Mouse (Mus musculus) intestine, embryonic 14.5 days (tissue): ENCODE results near the gene Ndufaf5. TPM values are rescaled to one million over a fixed set of nuclear protein-coding genes. Genes with fewer than 3 reads are reported as not detected.

Experiments used
- ATAC-seq: fragments of 200-750 bp; cut with Nextera tagmentation; replicated peaks from 2 replicates; pipeline ENCODE4 v1.8.0; 2017; ENCODE audit warnings: low read depth, moderate number of reproducible peaks, moderate TSS enrichment, moderate library complexity; ENCODE audit not compliant: low FRiP score, low TSS enrichment
- DNase-seq: peaks from one replicate; pipeline ENCODE4 v3.0.0-alpha.2; 2018; ENCODE audit warnings: low spot score
- H3K27ac ChIP-seq: fragments of 300-500 bp; sonication (generic); 2 replicates; pipeline ENCODE4 v1.5.1; 2014; ENCODE audit warnings: low read depth, mild to moderate bottlenecking, control low read depth
- H3K27me3 ChIP-seq: fragments of 300-500 bp; sonication (generic); replicated peaks from 2 replicates; pipeline ENCODE4 v1.6.1; 2014; ENCODE audit warnings: low read length, control low read depth; ENCODE audit not compliant: control insufficient read depth, insufficient read depth
- H3K36me3 ChIP-seq: fragments of 300-500 bp; sonication (generic); 2 replicates; pipeline ENCODE4 v1.6.1; 2014; ENCODE audit warnings: low read length, control low read depth; ENCODE audit not compliant: control insufficient read depth, insufficient read depth
- H3K4me1 ChIP-seq: fragments of 300-500 bp; sonication (generic); replicated peaks from 2 replicates; pipeline ENCODE4 v1.6.1; 2014; ENCODE audit warnings: low read length, control low read depth, mixed read lengths; ENCODE audit not compliant: control insufficient read depth, insufficient read depth
- H3K4me2 ChIP-seq: fragments of 300-500 bp; sonication (generic); 2 replicates; pipeline ENCODE4 v1.6.1; 2014; ENCODE audit warnings: low read length
- H3K4me3 ChIP-seq: fragments of 300-500 bp; sonication (generic); 2 replicates; pipeline ENCODE4 v1.5.1; 2014; ENCODE audit warnings: low read depth, low read length, control low read depth, mixed read lengths
- H3K9ac ChIP-seq: fragments of 300-500 bp; sonication (generic); 2 replicates; pipeline ENCODE4 v1.6.1; 2014; ENCODE audit warnings: mild to moderate bottlenecking, low read length
- H3K9me3 ChIP-seq: fragments of 300-500 bp; sonication (generic); 2 replicates; pipeline ENCODE4 v1.6.1; 2016; ENCODE audit warnings: low read length, control low read depth; ENCODE audit not compliant: control insufficient read depth
- WGBS: fragments of 180-500 bp; shearing (Covaris S2); extraction: QIAGEN DNeasy Blood & Tissue Kit; methylation state at CpG from one replicate; pipeline ENCODE4 v1.1.7; 2014; 5-methylcytosine and 5-hydroxymethylcytosine counted together
- polyA plus RNA-seq: library from polyadenylated mRNA; unstranded; fragments of >200 nt; fragmentation: Nextera tagmentation; extraction: Ambion mirVana; gene quantifications from 2 replicates; pipeline ENCODE4 v1.2.1, GENCODE M21; 2014

Ndufaf5 gene
- polyA plus RNA-seq, 1 experiment from 2014 or later = 24.3 TPM

DNA sequence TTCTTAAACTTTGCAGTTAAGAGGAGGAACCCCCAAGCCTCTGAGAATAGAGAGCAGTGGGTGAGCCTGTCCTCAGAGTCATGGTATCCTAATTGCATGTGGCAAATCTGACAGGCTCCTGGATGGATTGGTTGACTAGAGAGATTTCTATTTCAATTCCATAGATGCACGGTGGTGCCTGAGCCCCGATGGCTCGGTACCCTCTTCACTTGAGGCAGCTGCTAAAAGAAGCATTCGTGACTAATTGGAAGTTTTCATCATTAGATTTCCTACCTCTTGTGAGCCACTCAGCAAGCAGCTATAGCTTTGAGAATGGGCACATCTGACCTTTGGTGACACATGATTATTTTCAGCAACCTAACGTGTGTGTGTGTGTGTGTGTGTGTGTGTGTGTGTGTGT lies 71.9 kb downstream of the Ndufaf5 start:
- Histone ChIP-seq H3K27ac (no peak overlapping the region), H3K4me3 (no peak overlapping the region), H3K27me3 (no peaks in the 10 kb centered on the region), H3K4me1 (no peaks in the 10 kb centered on the region), H3K9ac (no peak overlapping the region), H3K36me3 (no peaks in the 10 kb centered on the region), H3K9me3 (no peaks in the 10 kb centered on the region), H3K4me2 (no peak overlapping the region)
- no peak for DNase-seq
- WGBS = 80% methylated on average over 5 of the region's 5 CpGs
- no peak for ATAC-seq

DNA sequence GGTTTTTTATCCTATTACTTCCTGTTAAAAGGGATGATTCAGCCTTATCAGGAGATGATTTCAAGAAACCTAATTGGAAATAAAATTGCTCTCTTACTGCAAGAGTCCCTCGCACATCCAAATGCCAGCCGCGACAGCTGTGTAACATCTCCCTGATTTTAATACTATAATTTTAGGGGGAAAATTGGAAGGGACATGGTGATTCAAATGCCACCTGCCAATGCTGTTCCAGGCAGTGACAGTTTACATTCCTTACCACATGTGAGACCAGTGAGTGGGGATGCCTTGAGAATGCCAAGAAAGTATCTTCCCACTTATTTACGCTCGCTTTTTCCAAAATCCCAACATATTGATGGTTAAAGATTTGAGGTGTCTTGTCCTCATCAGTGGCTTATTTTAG lies 72.7 kb downstream of the Ndufaf5 start:
- WGBS = 91% methylated on average over 5 of the region's 5 CpGs
- H3K4me3 ChIP-seq = no peak overlapping the region
- DNase-seq = no peak
- H3K9me3 ChIP-seq = no peaks in the 10 kb centered on the region
- H3K27ac ChIP-seq = no peak overlapping the region
- H3K4me2 ChIP-seq = no peak overlapping the region
- ATAC-seq = no peak
- H3K27me3 ChIP-seq = no peaks in the 10 kb centered on the region
- no peak overlapping the region for H3K9ac ChIP-seq
- no peaks in the 10 kb centered on the region for H3K4me1 ChIP-seq
- H3K36me3 ChIP-seq = no peaks in the 10 kb centered on the region

Other genes with a start within 250 kb of the Ndufaf5 start
- gene Tasp1, start 103.8 kb upstream of the Ndufaf5 start, polyA plus RNA-seq = 19.2 and 19.5 TPM in 2 replicates
- gene Gm17374, start 18.6 kb upstream of the Ndufaf5 start, polyA plus RNA-seq = not detected in 2 replicates
- gene Esf1, start 85 bp upstream of the Ndufaf5 start, polyA plus RNA-seq = 25.5 and 26.8 TPM in 2 replicates
- gene Sel1l2, start 219.1 kb downstream of the Ndufaf5 start, polyA plus RNA-seq = not detected in 2 replicates
- gene Macrod2, start 224.7 kb downstream of the Ndufaf5 start, polyA plus RNA-seq = 29.1 and 30.6 TPM in 2 replicates